Mouse (Mus musculus) kidney, postnatal 25 days (tissue): ENCODE measurements around the gene Atp8a2.
A peak's percentile ranks its signal among the peaks of the same experiment; 100 is the strongest.

ENCODE experiments used
- DNase-seq, 2 experiments: peaks; one replicate each; pipeline ENCODE4 v3.0.0; 2021; ENCODE audit warnings: mixed read lengths in 2 of 2

The Atp8a2 gene

DNA sequence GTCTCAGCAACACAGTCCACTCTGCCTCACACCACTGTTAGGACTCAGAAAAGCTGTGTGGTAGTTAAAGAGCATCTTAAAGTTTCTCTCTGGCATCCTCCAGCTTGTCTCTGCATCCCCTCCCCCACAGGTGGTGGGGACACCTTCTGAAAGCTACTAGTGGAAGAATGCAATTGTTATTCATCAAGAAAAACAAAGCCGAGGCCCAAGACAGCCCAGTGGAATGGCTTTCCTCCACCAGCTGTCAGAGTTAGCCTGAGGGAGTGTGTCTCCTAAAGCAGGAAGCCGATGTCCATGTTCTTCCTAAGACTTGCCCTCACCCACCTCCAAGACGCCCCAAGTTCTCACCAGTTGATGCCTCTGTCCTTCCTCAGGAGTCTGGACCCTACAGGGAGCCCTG, 48.1 kb downstream of the Atp8a2 start:
- no peak for DNase-seq

GRCm38 (mm10) chr14:60143234-60143633, 53.7 kb downstream of the Atp8a2 start:
- DNase-seq = no peak

DNA sequence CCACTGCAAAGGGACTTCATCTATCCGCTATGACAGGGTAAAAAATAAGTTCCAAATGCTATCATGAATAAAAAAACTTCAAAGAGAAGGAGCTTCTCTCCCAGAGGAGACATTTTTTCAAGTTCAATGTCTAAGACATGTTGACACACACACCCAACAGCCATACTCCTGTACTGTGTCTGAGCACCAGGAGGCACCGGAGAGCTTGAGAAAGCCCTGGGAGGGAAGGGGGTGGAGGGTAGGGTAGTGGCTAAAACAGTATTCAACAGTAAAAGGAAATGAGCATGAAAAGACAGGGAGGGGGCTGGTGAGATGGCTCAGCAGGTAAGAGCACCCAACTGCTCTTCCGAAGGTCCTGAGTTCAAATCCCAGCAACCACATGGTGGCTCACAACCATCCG, 58.6 kb downstream of the Atp8a2 start:
- DNase-seq = no peak

DNA sequence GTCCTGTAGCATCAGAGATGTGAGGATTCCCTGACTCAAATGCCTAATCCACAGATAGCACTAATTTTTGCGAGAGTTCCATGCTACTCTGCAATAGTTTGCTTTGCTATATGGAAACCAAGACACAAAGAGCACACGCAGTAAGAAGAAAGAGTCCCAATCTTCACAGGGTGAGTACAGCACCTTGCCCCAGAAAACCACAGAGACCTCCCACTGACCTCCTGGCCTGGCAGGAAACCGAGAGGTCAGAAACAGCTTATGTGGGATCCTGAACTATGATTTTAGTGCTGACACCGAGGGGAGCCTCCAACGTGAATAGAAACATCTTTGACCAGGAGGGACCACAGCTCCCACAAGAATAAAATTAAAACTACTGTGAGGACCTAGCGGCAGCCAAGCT, 59.2 kb downstream of the Atp8a2 start:
- no peak for DNase-seq

- DNase-seq = no peak
Observed at GRCm38 (mm10) chr14:60135801-60136200, 61.2 kb downstream of the Atp8a2 start.

GRCm38 (mm10) chr14:60134720-60135119, 62.3 kb downstream of the Atp8a2 start:
- DNase-seq = no peak

- DNase-seq = no peak
Observed at GRCm38 (mm10) chr14:60131196-60131876, 65.6 kb downstream of the Atp8a2 start.

GRCm38 (mm10) chr14:60129564-60129963, 67.4 kb downstream of the Atp8a2 start:
- no peak for DNase-seq

GRCm38 (mm10) chr14:60125202-60125601, 71.8 kb downstream of the Atp8a2 start:
- no peak for DNase-seq

DNA sequence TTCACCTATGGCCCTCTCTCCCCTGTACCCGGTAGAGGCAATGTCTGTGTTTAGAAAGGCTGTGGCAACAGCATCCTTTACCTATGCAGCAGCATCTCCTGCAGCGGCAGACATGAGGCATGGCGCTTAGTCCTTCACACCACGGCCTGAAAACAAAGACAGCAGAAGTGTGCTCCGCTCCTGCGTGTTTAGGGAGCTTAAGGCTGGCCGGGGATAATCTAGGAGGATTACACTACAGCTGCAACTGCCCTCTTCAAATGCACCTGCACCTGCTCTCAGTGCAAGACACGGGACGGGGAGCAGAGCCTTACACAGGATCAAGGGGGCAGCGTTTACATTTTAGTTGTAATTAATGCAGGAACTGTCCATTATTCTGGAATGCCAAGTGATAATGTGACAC, 75.4 kb downstream of the Atp8a2 start:
- no peak for DNase-seq

GRCm38 (mm10) chr14:60117792-60118585, 79.0 kb downstream of the Atp8a2 start:
- no peak for DNase-seq

- peak; percentile 39 to 55 for DNase-seq
Observed at GRCm38 (mm10) chr14:60086808-60087725, 109.9 kb downstream of the Atp8a2 start.

GRCm38 (mm10) chr14:60086254-60086807, 110.6 kb downstream of the Atp8a2 start:
- DNase-seq = no peak

DNA sequence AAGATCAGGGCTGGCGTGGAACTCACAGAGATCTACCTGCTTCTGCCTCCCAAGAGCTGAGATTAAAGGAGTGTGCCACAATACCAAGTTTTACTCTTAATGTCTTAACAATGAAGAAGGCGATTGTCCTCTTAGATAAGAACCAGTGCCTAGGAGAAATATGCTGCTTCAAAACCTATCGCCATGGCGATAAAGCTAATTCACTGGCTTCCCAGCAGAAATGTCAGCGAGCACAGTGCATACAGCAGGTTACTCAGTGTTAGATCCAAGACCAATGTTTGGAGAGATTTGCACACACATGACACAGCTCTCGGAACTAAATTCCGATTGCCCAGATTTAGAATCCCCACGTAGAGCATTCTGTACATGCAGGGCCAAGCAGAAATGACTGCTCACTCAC, 114.2 kb downstream of the Atp8a2 start:
- no peak for DNase-seq

GRCm38 (mm10) chr14:60072496-60072895, 124.5 kb downstream of the Atp8a2 start:
- DNase-seq = no peak

DNA sequence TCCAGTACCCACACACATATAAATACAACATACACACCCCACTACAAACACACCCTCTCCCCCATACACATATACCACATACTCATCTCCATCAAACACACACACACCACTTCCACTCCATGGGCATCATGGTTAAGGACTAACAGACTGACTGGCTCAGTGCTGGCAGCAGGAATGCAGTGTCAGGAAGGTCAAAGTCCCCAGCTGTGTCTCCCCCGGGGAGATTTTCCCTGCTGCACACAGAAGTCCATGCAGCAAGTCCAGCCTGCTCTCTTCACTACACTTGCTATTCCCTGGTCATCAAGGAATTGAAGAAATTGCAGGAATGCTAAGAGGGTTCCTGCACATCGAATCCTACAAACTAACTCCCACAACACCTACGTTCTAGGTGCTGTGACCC, 131.8 kb downstream of the Atp8a2 start:
- peak; percentile 48 to 74 for DNase-seq

DNA sequence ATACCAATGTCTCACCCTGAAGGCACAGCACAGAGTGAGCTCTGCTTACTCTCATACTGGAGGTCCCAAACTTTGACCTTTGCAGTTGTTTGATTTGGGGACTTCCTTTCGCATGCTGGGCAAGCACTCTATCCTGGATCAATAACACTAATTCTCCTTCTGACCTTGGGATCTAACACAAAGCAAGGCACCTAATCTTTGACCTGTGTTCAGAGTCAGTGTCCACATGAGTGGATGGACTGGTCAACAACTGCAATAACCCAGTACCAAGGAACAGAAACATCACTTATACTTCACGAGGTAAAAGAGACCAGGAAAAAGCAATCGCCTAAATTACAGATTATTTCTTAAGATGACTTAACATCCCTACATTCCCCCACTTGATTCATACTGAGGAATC, 136.0 kb downstream of the Atp8a2 start:
- DNase-seq = no peak

GRCm38 (mm10) chr14:60058867-60059266, 138.1 kb downstream of the Atp8a2 start:
- no peak for DNase-seq

- no peak for DNase-seq
Observed at GRCm38 (mm10) chr14:60055231-60055630, 141.7 kb downstream of the Atp8a2 start.

GRCm38 (mm10) chr14:60030666-60031065, 166.3 kb downstream of the Atp8a2 start:
- no peak for DNase-seq

DNA sequence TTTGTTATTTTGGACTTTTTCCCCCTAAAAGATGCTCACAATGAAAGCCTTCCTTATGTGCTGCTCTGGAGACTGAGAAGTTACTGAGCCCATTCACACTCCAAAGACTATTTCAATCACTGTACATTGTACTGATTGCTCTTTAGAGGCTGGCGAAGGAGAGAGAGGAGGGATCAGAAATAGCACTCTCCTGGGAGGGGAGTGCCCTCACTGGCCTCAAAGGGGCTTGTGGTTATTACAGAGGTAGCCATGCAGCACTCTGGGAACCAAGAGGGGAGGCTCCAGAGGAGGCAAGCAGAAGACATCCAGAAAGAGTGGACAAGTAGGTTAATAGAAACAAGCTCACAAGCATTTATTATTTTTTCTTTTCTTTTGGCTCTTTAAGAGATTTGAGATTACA, 169.8 kb downstream of the Atp8a2 start:
- no peak for DNase-seq

DNA sequence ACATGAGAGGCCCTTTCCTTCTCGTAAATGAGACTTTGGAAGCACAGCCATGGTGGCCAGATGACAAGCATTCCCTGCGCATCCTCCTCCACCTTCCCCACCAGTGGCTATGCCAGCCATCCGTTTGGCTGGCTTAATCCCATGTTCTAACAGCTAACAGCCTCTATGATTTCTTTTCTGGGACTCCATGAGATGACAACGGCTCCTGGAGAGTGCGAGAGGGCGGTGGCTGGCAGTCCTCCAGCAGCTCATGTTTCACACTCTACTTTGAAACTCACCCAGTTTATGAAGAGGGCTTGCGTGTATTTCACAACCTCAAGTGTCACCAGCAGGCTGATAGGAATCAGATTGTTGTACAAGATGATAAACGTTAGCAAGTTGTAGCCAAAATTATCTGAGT, 170.3 kb downstream of the Atp8a2 start:
- peak in 1 of 2 experiments; percentile 24 for DNase-seq

- peak; percentile 70 to 78 for DNase-seq
Observed at GRCm38 (mm10) chr14:60015891-60016290, 181.1 kb downstream of the Atp8a2 start.
